Mouse (Mus musculus) heart, postnatal 10 days (tissue): Measurements from ENCODE around the gene Ddx10. TPM values are rescaled to one million over a fixed set of nuclear protein-coding genes. Genes with fewer than 3 reads are reported as not detected.
A peak's percentile ranks its signal among the peaks of the same experiment; 100 is the strongest.
"Not testable (repeated sequence)": the region's sequence is repeated elsewhere in the genome, so short reads cannot be mapped to it uniquely, and the experiment has no call there.

Experiments
- DNase-seq, 2 experiments: peaks; one replicate each; pipeline ENCODE4 v3.0.0; 2021
- intact Hi-C: fragments of 180-260 bp; cut with DNase I; formaldehyde crosslinking; loops from one replicate; pipeline ENCODE4 v1.15.1; 2025
- total RNA-seq, 2 experiments: library from RNA; stranded (reverse); gene quantifications; 2 replicates each; pipeline ENCODE4 v1.2.3; 2021

The Ddx10 gene
- total RNA-seq, 2 experiments from 2014 or later, result 11.6 to 13.1 TPM

DNA sequence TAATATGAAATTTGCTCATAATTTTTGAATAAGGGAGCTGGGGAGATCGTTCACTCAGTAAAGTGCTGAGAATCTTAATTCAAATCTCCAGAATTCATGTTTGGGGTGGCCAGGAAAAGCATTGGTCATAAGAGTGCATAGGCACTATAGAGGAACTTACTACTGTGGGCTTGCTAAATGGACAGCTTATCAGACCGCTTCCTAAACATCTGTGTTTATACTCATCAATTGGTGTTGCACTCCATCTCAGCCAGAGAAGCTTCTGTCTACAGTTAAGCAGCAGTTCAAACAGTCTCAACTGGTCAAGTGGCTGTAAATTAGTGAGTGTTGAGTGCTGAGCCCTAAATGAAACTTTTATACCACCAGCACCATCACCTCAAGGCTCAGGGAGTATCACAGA lies 73.3 kb downstream of the Ddx10 start:
- no peak for DNase-seq
- intact Hi-C loops, result no loop called here

GRCm38 (mm10) chr9:53173258-53173657 lies 74.6 kb downstream of the Ddx10 start:
- peak; percentile 25 to 41 for DNase-seq
- intact Hi-C loops, result no loop called here

GRCm38 (mm10) chr9:53144266-53144665 lies 103.6 kb downstream of the Ddx10 start:
- peak; percentile 59 to 70 for DNase-seq
- intact Hi-C loops, result loop anchor here (5.0 kb wide), 2 partner anchors 67 to 177 kb away; no protein-coding TSS in a partner anchor

GRCm38 (mm10) chr9:53143508-53143907 lies 104.3 kb downstream of the Ddx10 start:
- intact Hi-C loops, result loop anchor here (5.0 kb wide), 2 partner anchors 66 to 176 kb away; no protein-coding TSS in a partner anchor
- DNase-seq, result no peak

DNA sequence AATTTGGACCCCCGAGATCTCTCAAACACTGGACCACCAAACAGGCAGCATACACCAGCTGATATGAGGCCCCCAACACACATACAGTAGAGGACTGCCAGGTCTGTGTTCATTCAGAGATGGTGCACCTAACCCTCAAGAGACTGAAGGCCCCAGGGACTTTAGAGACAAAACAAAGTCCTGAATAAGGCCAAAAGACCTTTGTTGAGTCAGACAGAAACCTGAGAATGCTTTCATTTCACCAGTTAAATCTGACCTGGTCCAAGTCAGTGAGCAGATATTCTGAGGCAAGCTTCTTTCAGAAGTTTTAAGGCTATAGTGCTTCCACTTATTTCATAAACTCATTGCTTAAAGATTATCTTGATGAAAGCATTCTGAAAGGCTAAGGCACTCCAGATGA lies 105.4 kb downstream of the Ddx10 start:
- intact Hi-C loops, result loop anchor here (5.0 kb wide), 2 partner anchors 65 to 175 kb away; no protein-coding TSS in a partner anchor
- DNase-seq, result not testable (repeated sequence)

DNA sequence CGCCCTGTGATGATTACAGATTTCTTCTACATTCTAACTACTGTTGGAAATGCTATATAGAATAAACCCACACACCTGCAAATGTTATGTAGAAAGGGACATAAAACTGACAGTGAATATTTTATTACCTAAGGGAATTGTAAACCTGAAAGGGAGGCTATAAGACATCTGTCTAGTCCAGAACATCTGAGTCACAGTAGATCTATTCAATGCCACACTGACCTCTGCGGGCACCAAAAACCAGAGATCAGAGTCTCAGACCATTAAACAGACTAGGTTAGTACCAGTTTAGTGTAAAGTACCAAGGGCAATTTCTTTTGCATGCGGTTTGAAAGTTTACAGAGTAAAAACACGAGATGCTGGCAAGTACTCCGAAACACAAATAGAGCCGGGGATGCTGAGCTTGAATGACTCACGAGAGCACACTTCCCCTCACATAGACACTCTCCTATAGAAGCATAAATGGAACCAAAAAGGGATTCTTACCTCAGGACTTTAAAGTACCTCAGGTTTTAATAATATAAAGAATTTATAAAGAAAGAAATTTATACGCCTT lies 107.2 kb downstream of the Ddx10 start:
- intact Hi-C loops, result loop anchor here (5.0 kb wide), 2 partner anchors 63 to 173 kb away; no protein-coding TSS in a partner anchor
- DNase-seq, result no peak

GRCm38 (mm10) chr9:53132826-53133225 lies 115.0 kb downstream of the Ddx10 start:
- intact Hi-C loops, result no loop called here
- DNase-seq, result no peak

GRCm38 (mm10) chr9:53130460-53130859 lies 117.4 kb downstream of the Ddx10 start:
- DNase-seq, result no peak
- intact Hi-C loops, result no loop called here

DNA sequence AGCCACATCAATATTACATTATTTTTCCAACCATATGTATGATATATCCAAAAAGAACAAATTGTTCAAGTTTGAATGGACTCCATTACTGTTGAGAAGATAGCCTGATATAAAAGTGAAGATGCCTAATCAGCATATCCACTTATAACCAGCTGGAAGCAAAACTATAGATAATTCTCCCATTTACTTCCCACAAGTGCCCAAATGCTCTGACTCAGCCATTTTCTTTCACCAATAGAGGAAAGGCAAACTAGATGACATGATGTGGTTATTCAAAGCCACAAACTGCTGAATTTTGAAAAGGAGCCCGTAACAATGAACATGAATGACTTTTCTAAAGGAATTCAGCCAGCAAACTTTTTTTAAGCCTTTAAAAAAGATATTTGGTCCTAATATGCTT lies 146.8 kb downstream of the Ddx10 start:
- no peak for DNase-seq
- intact Hi-C loops, result no loop called here

- DNase-seq, result no peak
- intact Hi-C loops, result no loop called here
Measured at GRCm38 (mm10) chr9:53095319-53096165, 152.3 kb downstream of the Ddx10 start.

GRCm38 (mm10) chr9:53094536-53094935 lies 153.3 kb downstream of the Ddx10 start:
- intact Hi-C loops, result no loop called here

GRCm38 (mm10) chr9:53077626-53078025 lies 170.2 kb downstream of the Ddx10 start:
- DNase-seq, result no peak
- intact Hi-C loops, result loop anchor here (5.0 kb wide), 1 partner anchor 65 kb away; no protein-coding TSS in a partner anchor

More at GRCm38 (mm10) chr9:53094536-53094935, 153.3 kb downstream of the Ddx10 start:
- DNase-seq, result peak in 1 of 2 experiments; percentile 45

DNA sequence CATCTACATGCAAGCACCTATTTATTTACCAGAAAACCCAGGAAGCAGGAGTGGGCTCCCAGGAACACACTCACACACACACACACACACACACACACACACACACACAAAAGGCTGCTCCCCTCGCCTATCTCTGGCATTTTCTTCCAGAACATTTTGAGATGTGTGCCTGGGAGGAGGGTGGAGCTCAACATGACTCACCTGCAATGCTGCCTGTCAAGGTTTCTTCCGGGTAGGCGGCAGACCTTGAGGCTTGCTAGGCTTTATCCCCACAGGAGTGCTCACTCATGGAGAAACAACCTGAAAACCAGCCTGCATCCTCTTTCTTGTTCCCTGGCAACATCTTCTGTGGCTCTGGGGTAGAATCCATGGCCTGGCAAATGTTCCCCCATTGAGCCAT lies 171.9 kb downstream of the Ddx10 start:
- intact Hi-C loops, result loop anchor here (5.0 kb wide), 1 partner anchor 66 kb away; no protein-coding TSS in a partner anchor
- DNase-seq, result no peak

- intact Hi-C loops, result no loop called here
- DNase-seq, result peak; percentile 23 to 33
Measured at GRCm38 (mm10) chr9:53074443-53074842, 173.4 kb downstream of the Ddx10 start.

GRCm38 (mm10) chr9:53073576-53074112 lies 174.2 kb downstream of the Ddx10 start:
- DNase-seq, result peak; percentile 27 to 38

DNA sequence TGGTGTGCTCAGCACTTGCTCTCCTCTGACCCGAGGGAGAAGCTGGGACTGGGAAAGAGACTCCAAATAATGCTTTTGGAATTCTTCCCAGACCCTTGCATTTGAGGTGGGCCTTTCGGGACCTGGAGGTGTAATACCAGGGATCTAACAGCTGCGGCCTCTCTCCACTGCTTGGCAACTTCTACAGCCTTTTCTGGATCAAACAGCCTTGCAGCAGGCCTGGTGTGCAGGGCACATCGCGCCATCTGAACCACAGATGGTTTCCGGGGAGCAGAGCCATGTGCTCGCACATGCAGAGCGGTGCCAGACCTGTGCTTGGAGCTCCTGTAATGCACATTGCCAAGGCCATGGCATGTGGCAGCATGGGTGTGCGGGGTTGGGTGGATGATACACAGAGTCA lies 175.8 kb downstream of the Ddx10 start:
- intact Hi-C loops, result no loop called here
- no peak for DNase-seq

More at GRCm38 (mm10) chr9:53073576-53074112, 174.2 kb downstream of the Ddx10 start:
- intact Hi-C loops, result no loop called here

- intact Hi-C loops, result no loop called here
- DNase-seq, result no peak
Measured at GRCm38 (mm10) chr9:53070875-53071524, 176.9 kb downstream of the Ddx10 start.

DNA sequence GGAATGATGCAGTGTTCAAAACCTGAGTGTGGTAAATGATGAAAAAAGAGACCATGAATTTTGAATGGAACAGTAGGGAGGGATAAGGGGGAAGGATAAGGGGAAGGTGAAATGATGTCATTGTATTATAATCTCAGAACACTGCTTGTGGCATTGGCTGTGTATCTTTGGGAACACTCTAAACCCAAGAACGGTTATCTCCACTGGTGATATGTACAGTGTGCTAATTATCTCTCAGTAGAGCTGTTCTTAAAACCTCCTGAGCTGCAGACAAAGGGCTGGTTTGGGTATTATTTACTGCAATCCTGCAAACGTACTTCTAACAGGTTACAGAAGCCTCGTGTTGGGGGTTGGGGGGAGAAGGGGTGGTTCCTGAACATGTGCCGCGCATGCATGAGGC lies 179.7 kb downstream of the Ddx10 start:
- intact Hi-C loops, result loop anchor here (5.0 kb wide), 1 partner anchor 231 kb away; no protein-coding TSS in a partner anchor
- DNase-seq, result no peak

- no peak for DNase-seq
Measured at GRCm38 (mm10) chr9:53066428-53066827, 181.4 kb downstream of the Ddx10 start.

GRCm38 (mm10) chr9:53065028-53065427 lies 182.8 kb downstream of the Ddx10 start:
- DNase-seq, result peak in 1 of 2 experiments; percentile 25
- intact Hi-C loops, result loop anchor here (5.0 kb wide), 1 partner anchor 228 kb away; no protein-coding TSS in a partner anchor

More at GRCm38 (mm10) chr9:53066428-53066827, 181.4 kb downstream of the Ddx10 start:
- intact Hi-C loops, result loop anchor here (5.0 kb wide), 1 partner anchor 229 kb away; no protein-coding TSS in a partner anchor
